Mouse (Mus musculus) T-helper 2 cell (primary cell): ENCODE measurements around the gene Gse1.

ENCODE experiments used
- in situ Hi-C: fragments of 300-600 bp; cut with MboI, MseI; formaldehyde crosslinking; loops from one replicate; pipeline ENCODE4 v1.15.1; 2025; ENCODE audit warnings: high pct_unique_total_duplicates

Gse1 gene

DNA sequence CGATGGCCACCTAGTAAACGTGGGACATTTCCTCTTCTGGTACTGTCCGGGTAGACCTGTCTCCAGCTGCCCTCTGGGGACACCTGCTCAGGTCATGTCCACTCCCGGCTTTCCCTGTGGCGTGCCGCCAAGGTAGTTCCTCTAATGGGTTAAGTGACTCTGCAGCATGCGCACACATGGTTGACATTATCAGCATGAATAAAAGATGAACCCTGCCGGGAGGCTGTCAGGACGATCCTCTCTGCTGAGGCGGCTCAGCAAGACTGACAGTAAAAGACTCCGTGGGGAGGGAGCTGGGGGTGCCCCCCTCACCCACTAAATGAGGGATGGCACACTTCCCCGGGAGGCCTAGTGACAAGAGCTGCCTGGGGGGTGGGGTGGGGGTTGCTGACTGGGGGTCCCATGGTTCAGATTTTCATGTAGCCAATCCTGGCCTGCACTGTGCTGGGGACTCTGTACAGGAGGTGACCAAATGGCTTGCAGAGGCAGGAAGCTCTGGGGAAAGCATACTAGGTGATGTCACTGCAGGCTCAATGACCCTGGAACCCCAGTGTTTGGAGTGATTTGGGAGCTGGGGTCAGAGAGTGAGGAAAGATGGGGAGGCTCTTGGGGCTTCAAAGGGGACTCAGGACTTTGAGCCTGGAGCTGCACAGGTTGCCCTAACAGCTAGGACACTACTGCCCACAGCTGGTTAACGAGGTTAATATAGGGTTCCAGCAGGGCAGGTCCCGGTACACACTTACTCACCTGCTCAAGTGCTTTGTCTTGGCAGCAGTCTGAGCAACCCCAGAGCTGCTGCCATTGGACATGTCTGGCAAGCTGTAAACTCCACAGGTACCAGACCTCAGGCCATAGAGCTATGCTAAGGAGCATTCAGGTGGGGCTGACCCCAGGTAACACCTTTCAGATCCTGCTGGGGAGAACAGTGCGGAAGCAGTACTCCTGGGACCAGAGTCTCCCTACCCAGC is 169.5 kb downstream of the Gse1 start:
- in situ Hi-C loops, result no loop called here

DNA sequence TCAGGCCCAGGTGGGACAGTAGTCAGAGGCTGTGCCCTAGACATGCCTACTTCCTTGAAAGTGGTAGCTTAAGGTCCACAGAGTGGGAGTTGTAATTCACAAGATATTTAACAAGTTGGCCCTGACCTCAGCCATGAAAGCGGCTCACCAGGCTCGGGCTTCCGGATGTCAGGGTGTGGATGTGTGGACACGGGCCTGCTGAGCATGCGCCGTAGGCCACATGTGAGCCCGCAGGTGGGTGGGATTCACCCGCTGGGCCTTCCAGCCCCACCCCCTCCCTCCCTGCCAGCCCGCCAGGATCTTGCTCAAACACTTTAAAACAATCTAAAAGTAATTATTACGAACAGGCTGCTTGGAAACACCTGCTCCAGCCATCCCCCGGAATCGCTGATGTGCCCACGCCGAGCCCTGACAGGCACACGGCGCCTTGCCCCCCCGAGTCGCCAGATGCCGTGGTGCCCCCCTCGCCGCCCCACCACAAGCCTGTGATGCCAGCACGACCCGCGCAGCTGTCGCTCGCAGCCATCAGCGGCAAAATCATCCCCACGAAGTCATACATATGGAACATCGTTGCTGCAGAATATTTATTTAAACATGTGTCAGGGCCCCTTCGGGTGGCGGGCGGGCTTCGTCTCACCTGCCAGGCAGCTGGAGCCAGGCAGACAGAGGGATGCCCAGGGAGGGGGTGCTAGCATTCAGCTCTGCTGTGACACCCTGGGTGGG is 171.1 kb downstream of the Gse1 start:
- in situ Hi-C loops, result no loop called here

DNA sequence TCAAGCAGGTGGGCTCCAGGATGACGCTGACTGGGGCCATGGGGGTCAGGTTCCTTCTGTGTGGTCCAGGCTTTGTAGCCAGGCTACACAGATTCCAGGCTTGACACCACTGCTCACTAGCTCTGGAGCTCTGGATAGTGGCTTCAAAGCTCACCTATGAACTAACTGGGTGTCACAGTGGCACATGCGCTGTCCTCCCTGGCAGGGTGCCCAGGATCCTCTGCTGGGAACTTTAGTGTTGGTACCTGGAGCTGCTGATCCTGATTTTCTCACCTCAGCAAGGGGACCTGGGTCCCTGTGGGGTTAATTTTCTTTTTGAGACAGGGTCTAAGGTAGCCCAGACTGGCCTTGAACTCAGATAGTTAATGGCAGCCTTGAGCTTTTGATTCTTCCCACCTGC is 173.0 kb downstream of the Gse1 start:
- in situ Hi-C loops, result no loop called here

- in situ Hi-C loops, result no loop called here
Measured at GRCm38 (mm10) chr8:120401712-120402111, 173.5 kb downstream of the Gse1 start.

DNA sequence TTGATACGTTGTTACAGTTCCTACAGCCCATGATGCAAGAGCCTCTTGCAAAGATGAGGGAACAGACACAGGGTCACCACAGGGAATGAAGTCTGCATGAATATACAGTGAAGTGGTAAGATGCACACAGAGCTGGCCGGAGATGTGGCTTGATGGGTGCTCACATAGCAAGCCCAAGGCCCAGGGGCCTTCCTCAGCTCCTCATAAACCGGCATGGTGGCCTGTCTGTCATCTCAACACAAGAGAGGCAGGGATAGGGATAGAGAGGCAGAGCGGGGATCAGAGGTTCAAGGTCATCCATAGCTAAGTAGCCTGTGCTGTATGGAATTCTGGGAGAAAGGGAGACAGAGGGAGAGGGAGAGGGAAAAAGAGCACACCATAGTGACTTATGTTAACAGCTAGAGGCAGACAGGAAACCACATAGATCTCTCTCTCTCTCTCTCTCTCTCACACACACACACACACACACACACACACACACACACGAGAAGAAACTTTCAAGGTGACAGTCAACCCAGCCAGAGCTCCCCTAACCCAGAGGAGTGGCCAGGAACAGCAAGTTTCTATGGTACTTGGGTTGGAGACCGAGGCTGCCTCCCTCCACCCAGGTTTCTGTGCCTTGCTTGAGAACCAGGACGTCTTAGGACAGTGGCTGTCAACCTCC is 175.5 kb downstream of the Gse1 start:
- in situ Hi-C loops, result no loop called here

DNA sequence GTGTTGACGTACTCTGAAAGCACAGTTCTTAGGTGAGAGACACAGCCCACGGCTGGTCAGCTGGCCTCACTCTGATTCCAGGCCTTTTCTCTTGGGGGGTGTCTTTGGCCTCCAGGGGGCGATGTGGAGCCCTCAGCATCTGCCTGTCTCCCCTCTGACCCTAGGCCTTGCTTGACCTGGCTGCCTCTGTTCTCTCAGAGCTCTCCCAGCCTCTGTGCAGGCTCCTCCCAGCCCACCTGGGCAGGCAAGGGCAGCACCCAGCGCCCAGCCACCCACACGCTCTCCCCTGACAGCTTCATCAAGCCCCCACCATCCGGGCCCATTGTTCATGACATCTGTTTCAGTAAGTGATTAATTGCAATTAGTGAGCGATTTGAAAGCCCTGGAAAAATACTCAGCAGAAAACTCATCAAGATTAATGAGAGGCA is 176.4 kb downstream of the Gse1 start:
- in situ Hi-C loops, result no loop called here

DNA sequence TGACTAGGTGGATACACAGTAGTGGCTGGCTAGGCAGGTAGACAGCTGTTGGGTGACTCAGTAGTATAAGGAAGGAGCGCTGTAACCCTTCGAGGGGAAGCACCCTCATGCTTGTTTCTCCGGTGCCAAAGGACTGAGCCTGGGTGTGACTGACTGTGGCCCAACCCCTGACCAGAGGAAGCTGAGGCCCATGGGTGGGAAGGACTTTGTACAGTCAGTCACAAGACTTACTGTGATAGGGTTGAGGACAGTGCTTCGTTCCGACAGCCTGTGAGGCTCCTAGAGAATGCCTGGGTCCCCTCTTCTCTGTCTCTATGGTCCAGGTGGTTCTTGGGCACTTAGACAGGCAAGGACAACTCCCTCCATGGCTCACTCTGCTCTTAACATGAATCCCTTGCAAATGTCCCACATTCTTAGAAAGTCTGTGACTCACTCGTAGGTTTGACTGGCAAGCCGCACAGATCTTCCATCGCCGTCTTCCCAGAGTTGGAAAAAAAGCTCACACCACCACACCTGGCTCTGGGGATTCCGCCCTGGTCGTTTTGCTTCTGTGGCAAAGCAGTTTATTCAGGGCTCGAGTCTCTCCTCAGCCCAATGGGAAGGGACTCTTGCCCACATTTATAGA is 177.9 kb downstream of the Gse1 start:
- in situ Hi-C loops, result no loop called here

GRCm38 (mm10) chr8:120407701-120408240 is 179.5 kb downstream of the Gse1 start:
- in situ Hi-C loops, result no loop called here

GRCm38 (mm10) chr8:120408241-120409215 is 180.3 kb downstream of the Gse1 start:
- in situ Hi-C loops, result no loop called here

DNA sequence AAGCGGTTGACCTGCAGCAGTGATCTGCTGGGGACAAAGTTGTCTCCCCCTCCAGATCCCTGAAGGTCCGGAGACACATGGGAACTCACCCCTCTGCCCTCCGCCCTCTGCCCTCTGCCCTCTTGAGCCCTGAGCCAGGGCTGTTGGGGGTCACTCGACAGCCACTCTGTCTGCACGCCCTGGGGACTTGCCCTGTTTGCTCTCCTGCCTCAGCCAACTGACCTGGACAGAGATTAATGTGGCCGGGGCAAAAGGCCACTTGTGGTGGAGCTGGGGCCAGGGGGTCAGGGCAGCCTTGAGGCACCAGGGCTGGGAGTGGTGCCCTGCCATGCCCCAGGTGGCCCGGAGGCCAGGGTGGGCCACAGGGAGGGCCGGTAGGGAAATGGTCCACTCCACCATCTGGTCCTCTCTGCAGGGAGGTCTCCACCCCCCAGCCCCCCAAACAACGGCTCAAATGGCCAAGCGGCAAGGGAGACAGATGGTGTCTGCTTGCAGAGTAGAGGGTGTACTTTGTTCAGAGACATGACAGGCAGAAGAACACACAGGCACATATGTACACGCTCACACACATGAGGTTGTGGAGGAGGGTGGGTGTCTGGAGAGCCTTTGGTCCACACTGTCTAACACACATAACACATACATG is 181.2 kb downstream of the Gse1 start:
- in situ Hi-C loops, result no loop called here

- in situ Hi-C loops, result no loop called here
Measured at GRCm38 (mm10) chr8:120411059-120411458, 182.8 kb downstream of the Gse1 start.

DNA sequence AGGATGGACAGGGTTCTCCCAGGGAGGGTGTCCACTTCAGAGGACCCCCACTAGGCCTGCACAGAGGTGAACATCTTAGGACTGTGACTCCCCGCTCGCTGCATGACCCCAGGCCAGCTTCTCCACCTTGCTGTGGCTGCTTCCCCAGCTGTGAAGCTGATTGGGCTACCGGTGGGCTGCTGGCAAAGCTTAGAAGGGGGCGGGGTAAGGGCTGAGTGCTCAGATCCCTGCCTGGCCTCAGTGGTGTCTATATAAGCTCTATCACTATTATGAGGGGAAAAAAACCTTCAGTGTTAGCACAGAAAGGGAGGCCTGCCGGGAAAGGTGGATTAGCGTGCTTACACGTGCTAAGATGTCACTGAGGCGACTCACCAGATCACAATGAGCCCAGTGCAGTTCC is 183.6 kb downstream of the Gse1 start:
- in situ Hi-C loops, result no loop called here

DNA sequence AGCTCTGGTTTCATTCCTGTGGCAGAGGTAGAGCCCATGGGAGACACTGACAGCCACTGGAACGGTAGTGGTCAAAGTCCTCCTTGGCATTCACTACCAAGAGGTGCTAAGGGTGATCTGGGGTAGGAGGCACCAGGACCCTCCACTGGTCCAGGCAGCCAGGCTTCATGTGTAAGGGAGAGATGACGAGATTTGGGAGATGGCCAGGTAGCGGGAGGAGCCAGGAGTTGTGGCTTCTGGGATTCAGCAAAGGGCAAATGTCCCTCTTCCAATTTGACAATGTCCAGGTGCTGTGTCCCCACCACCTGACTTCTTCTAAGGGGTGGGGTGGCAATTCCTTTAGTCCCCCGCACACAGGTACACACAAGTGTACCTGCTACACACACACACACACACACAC is 184.1 kb downstream of the Gse1 start:
- in situ Hi-C loops, result no loop called here

DNA sequence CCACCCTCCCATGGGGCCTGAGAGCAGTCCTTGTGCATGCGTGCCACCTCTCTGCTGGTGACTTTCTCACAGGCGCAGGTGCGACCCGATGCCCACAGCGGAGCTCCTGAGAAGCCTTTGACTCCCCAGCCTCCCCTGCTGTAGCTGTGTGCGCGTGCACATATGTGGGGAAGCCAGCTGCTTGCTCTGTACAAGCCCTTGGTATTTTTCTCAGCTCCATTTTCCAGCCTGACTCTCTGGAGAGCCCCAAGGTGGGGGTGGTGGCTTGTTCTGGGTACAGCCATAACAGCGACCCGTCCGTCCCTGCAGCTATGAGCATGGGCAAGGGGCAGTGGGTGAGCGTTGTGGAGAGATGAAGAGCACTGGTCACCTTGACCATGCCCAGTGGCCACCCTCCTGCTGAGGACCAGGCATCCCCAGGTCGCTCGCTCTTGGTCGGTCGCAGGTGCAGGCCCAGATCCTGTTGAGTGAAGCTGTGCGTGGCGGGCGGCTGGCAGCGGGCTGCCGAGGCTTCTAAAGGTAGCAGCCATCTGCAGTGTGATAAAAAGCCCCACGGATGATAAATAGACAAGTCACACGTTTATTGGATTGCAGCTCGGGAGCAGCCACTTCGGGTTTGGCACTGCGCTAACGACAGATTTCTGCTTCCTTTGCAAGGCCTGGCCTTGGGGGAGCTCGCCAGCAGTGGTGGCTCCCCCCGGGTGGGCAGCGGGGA is 184.8 kb downstream of the Gse1 start:
- in situ Hi-C loops, result no loop called here

DNA sequence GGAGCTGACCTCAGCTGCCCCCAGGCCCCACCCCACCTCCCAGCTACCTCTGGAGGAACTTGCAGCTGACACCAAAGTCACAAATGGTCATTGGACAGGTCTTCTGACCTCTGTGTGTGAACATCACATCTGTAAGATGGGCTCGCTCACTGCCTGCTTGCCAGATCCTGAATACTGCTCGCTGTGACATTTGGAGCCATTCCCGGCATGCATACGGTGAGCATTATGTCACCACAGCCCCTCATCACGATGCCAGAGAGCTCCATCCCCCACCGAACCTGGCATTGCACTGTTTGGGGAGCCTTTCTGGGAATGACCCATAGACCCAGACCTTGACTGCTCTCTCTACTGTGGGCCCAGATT is 185.4 kb downstream of the Gse1 start:
- in situ Hi-C loops, result no loop called here

DNA sequence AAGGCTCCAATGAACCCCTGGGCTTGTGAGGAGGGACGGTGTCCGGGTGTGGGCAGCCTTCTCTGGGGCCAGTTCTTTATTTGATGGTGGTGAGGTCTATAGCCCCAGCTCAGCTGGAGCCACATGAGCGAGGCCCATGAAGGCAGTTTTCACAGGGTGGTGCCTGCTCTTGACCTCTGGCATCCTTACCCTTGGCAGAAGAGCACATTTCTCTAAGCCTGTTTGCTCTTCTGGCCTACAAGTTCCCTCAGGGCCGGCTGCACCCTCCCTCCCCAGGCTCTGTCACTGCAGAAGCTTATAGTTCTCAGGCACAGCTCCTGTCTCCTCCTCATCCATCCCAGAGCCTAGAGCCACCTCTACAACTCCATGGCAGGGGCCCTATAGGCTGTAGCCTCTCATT is 186.0 kb downstream of the Gse1 start:
- in situ Hi-C loops, result no loop called here

DNA sequence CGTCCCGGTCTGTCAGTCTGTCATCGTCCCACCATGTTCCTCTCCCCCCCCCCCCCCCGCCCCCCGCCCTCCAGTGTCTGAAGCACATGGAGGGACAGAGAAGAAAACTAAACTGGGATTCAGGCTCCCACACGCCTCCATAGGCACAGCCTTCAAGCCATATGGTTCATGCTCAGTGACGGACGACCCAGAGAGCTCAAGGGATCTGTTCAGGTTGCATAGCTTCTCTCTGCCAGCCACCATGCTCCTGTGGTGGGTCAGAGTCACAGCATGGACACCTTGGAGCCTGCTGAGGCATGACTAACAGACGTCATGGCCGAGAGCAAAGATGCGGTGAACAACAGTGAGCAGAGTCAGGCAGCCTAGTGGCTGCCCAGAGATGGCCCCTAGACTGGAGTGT is 187.2 kb downstream of the Gse1 start:
- in situ Hi-C loops, result no loop called here

DNA sequence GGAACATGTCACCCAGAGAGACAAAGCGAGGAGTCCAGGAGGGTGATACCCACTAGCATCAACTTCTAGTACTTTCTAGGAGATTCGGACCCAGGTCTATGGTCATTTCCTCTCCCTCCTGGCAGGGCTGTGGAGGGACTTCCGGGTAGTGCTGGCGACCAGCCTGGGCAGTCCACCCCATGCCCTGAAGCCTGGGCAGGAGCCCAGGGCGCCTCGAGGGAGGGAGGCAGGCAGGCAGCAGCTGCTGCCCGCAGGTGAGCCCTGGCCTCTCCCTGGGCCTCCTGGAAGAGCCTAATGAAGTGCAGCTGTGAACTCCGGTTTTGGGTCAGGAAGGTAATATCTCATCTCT is 187.9 kb downstream of the Gse1 start:
- in situ Hi-C loops, result no loop called here
